Mouse (Mus musculus) spleen, postnatal 4 days (tissue): ENCODE data around the gene Eif3b.
A peak's percentile ranks its signal among the peaks of the same experiment; 100 is the strongest.

ENCODE experiments used
- DNase-seq, 2 experiments: peaks; one replicate each; pipeline ENCODE4 v3.0.0; 2022; ENCODE audit warnings: low spot score in 2 of 2

The Eif3b gene

DNA sequence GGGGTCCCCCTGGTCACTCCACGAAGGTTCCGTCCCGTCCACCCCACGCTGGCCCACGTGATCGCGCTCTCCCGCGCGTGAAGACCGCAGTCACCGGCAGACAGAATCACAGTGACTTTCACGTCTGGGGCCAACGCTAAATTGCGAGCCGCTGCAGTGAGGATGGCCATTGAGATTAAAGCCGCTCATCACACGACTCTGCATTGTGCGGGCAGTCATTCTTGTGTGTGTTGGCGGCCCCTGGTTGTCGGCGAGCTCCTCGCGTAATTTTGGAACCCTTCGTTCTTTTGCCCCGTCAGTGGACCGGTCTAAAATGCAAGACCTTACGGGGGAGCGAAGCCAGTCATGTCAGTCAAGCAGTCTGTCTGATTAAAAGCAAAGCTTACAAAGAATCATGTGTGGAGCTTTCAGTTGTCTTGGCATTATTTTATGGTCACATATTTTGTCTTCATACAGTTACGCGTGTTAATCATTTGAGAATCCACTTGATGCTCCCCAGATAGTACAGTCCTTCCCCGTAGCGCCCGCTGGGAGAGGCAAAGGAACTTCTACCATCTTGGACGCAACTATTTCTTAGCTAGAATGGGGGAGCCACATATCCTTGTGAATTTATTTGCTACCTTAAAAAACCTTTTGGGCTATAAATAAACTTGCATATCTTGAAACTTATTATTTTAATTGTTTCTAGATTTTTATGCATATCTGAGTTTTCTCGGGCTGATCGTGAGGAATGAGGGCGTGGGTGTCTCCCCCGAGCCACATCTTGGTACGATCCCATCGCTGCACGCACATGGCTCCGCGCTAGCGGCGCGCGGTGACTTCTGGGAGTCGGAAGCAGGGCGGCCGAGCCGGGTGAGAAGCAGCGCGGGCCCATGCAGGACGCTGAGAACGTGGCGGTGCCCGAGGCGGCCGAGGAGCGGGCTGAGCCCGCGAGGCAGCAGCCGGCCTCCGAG, at the start of gene Eif3b:
TSS of gene Eif3b (plus strand) at position 840 of the 953 bp plus-strand sequence.
- DNase-seq, result peak; percentile 88 to 94

DNA sequence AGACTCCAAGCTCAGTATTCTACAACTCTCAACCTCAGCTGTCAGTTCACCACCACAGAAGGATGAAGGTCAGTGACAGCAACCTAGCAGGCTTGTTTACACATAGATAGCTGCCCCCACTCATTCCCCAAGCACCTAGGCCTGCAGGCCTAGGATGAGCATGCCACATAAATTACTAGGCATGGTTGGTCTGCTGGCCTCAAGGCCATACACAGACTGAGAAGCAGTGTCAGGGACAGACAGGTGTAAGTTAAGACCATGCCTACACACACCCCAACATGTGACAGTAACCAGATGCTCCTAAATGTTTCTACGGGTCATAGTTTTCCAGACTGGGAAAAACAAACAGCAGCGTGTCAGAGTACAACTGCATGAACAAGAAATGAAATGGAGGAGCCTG, 49.7 kb upstream of the Eif3b start:
- no peak for DNase-seq

DNA sequence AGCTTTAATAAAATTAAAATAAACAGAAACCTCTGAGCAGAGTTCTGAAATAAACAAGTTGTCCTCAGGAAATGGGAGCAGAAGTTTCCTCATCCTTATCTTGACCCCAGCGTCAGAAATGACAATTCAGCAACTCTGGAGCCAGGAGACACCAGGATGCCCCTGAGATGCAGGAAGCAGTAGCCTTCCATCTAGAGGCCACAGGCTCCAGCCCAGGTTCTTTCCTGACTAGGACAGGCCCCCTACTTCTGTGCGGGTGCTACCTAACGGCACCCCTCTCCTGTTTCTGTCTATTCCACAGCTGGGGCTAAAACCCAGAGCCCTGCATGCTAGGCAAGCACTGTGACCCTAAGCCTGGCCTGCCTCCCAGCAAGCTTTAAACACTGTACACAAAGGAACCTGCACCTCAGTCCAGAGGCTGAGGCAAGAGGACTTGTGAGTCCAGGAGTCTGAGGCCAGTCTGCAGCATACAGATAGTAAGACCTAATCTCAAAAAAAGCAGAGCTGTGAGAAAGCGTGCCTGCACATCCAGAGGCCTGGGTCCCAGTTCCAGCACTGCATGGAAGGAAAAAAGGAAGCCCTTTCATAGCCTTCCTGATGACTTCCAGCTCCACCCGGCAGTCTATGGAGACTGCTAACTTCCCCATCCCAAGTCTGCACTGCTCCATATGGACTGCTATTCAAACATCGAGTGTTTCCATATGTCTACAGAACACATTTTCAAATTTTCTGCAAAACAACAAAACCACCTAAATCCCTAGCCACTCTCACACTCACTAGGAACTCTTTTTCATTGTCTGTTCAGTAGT, 48.5 kb upstream of the Eif3b start:
- DNase-seq, result no peak

DNA sequence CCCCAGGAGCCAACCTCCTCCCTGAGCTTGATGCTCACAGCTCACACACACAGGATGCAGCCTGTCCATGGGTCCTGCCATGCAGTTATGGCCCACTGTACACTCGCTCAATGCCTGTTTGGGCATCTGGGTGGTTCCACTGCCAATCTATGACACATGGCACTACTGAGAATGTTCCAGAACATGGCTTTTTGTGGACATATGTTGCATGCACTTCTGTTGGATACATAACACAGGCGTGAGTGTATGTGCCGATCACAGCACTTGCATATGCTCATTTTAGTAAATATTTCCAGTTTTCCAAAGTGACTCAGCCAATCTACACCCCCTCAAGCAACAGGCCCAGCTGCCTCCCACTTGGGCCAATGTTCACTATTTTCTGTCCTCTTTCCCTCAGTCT, 47.5 kb upstream of the Eif3b start:
- DNase-seq, result no peak

DNA sequence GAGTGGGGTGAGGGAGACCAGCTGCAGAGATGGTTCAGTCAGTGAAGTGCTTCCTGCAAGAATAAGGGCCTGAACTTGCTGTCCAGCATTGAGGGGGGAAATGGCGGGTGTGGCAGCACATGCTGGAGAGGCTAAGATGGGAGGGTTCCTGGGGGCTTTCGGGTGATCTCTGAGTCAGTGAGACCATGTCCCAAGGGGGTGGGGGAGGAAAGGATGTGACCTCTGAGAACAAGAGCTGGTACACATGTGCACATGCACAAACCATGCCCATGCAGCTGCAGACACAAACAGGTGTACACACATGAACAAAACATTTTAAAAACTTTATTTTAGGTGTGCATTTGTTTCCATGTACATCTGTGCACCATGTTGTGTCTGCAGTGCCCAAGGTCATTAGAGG, 45.4 kb upstream of the Eif3b start:
- DNase-seq, result no peak

DNA sequence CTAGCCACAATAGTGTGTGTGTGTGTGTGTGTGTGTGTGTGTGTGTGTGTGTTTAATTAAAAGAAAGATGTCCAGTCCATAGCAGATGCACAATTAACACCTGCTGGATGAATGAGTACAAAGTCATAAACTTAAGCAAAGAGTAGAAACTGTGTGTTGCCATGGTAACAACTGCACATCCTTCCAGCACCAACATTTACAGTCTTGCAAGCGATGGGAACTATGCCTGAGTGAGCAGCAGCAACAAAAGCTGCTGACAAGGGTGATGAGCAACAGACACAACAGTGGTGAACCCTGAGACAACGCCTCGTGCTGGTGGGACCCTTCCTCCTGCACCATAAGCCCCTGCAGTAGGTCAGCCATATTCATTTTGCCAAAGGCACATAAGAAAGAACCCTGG, 44.9 kb upstream of the Eif3b start:
- no peak for DNase-seq

DNA sequence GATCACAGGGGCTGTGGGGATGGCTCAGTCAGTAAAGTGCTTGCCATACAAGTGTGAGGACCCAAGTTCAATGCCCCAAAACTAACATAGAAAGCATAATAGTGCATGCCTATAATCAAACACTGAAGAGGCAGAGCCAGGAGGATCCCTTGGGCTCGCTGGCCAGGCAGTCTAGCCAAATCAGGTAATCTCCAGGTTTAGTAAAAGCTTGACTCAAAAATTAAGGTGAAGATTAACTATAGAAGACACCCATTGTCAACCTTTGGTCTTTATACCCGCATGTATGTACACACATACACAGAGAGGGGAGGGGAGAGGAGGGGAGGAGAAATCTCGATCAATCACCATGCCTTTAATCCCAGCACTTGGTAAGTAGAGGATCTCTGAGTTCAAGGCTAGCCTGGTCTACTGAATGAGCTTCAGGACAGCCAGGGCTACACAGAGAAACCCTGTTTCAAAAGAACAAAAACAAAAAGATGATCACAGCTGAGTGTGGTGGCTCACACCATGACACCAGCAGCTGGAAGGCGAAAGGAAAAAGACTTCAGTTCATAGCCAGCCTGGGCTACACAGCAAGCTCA, 43.8 kb upstream of the Eif3b start:
- no peak for DNase-seq

DNA sequence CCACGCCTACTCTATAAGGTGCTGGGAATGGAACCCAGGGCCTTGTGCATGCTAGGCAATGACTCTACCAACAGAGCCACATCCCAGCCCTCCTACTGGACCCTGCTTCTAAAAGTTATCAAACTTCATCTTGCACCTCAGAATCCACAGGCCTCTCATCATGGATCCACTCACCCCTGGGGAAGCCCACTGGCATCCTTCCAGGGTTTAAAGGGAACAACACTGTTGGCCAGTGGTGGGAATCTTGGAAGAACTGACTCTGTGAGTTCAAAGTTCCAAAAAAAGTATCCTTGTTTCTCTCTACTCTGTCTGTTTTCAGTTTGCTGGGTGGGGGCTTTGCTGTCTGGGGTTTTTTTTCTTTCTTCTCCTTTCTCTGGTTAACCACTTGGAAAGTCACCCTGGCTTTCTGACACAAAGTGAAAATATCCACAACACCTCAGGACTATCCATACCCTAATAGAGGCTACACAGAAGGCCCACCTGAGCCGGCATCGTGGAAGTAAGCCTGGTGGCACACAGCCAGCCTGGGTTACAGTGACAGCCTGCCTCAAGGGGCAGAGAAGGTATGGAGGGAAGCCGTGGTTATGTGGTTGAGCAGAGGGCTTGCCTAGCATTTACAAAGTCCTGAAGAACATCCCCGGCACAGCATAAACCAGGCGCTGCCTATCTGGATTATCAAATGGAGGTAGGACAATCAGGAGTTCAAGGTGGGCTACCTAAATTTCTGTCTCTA, 40.8 kb upstream of the Eif3b start:
- DNase-seq, result no peak

DNA sequence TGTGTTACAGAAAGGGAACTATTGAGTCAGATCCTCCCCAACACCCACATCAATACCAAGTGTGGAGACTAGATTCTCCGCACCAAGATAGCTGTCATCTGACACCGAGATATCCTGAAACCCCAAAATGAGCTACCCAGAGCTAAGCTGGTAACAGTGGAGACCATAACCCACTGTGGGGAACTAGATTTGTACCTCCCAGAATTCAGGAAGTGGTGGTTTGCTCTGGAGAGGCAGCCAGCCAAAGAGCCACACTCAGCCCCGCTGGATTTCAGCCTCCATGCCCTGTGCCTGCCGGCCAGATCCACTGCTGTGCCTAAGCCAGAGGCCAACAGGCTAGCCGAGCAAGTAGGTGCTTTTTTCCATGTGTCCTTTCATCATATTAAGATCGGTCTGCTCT, 39.8 kb upstream of the Eif3b start:
- DNase-seq, result no peak

DNA sequence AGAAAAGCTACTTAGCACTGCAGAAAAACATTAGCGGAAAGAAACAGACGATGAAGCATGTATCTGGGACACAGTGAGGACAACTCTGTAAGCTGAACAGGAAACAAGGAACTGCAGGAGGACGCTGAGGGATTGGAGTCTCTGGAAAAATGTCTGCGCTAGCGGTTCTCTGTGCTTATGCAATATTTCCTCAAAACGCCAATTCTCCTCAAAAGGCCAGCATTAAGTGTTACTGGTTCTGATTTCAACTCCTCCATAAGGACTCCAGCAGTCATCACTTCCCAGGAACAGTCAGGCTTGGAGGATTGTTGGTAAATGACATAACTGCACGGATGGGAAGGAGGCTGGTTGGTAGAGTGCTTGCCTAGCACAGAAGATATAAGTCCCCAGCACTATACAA, 38.0 kb upstream of the Eif3b start:
- DNase-seq, result no peak

DNA sequence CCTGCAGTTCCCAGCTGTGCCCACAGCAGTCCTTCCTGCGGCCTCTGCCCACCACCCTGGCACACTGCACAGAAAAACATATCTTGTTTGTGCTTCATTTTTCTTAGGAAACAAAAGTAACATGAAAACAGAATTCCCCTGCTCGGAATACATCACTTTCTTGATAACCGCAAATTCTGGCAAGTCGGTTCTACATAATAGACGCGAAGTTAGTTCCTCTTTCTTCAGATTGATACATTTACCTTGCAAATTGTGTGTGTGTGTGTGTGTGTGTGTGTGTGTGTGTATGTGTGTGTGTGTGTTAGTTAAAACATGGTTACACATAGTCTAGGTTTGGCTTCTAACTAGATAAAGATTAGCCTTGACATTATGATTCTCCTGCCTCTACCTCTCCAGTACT, 36.4 kb upstream of the Eif3b start:
- no peak for DNase-seq

DNA sequence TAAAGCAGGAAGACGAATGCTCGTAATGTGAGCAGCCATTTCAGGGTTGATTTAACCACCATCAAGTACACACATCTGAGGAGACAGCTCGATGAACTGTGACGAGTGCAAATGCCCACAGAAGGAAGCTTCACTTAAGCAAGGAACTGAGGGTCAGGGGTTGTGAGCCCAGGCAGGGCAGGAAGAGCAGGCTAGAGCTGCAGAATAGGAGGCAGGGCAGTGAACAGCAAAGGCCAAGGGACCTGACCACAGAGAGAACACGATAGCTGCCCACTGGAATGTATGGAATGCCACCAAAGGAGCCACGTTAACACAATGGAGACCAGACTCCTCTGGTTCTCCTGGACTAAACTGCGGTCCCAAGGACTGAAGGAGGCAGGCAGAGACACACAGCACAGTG, 35.6 kb upstream of the Eif3b start:
- DNase-seq, result no peak

DNA sequence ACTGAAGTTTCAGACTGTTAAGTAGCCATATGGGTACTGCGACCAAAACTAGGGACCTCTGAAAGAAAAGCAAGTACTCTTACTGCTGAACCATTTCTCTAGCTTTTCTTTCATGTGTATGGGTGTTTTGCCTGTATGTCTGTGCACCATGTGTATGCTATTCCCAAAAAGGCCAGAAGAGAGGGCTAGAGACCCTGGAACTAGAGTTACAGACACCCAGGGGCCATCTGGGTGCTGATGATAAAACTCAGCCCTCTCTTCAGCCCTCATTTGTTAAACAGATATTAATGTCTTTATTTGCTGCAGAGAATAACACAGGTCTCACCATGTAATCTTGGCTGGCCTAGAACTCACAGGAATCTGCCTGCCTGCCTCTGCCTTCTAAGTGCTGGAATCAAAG, 34.7 kb upstream of the Eif3b start:
- DNase-seq, result no peak

DNA sequence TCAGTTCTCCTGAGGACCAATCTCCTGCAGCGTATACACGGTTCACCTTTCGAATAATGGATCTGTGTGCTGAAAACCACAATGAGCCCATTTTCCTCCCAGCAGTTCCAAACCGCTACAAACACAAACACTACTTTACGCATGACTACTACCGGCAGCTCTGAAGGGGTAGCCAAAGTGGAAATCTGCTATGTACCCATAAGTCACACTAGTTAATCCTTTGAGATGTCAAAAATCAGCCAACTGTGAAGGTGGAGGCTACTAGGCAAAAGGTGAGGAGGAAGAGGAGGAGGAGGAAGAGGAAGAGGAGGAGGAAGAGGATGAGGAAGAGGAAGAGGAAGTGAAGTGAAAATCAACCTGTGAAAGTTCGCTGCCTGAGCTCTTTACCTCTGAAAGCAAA, 31.9 kb upstream of the Eif3b start:
- DNase-seq, result no peak

DNA sequence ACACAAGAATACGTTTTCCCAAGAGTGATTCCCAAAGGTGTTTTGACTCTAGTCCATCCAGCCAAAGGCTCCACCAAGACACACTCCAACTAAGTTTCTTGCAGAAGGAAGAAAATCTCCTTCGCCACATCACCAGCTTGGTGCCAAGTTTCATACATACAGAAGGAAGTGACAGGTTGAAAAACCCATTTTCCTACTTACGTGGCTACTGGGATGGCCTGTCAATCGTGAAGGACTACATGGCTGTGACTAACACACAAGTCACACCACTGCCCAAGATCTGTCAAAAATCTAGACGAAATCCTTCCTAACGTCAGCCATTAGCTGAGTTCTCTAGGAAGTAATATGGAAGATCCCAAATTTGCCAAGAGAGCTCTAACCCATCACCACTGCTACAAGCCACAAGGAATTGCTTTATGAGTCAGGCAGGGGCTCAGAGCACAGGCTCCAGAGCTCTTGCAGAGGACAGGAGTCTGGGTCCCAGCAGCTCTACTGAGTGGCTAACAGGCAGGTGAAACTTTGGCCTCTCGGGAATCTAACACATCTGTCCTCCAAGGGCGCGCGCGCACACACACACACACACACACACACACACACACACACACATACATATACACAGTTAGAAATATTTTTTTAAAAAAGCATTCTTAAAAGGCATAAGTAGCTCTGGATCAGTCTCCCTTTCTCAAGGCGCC, 31.2 kb upstream of the Eif3b start:
- DNase-seq, result no peak

DNA sequence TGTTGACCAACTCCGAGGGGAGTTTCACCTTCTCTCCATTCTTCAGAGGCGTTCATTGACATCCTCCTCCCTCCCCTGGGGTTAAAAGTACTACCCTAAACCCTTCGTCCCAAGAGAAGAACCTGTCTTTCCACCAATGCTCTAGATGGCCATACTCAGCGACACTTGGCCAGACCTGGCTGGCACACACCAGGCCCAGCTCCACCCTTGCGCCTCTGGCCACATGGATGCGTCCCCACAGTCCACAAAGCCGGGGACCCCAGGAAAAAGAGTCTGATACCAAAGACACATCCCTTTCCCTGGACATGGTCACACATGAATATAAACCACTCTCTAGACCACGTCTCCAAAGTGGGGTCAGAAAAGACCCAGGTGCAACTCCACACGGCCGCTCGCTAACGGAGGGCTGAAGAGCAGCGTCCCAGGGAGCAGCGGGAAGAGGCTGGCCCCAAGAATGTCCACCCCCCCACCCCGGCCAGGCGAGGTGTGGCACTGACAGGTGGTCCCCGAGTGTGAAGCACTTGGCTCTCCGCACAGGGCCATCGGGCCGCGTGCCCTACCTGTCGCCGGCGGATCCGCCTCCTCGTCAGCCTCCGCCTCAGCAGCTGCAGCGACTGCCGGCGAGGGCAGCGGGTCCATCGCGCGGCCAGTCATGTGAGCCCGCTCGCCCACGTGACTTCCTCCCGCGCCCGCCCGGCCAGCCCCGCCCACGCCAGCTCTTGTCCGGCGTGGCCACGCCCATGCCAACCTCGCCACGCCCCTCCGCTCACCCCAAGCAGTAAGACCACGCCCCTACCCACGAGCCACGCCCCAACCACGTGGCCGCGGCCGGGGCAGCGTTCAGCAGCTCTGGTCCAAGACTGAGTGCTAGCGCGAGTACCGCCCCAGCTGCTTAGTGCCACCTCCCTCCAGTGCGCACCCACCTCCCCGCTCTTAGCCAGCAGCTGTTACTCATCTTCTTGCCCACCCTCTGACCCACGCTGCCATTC, 30.2 kb upstream of the Eif3b start, which contains the start of gene Snx8:
TSS of gene Snx8 (minus strand) at position 675 of the 989 bp plus-strand sequence.
- DNase-seq, result peak; percentile 98 to 99

DNA sequence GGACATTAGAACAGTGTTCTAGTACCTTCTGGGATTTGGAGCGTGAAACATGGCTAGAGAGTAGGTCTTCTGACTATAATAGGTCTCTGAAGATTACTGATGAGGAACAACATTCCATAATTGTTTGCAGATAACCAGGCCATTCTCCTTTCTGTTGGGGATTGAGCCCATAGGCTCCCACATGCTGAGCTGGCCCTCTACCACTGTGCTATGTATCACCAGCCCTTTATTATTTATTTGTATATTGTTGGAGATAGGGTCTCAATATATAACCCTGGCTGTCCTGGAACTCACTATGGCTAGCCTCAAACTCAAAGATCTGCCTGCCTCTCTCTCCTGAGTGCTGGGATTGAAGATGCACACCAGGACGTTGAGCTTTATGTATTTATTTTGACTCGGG, 29.5 kb upstream of the Eif3b start:
- DNase-seq, result no peak

DNA sequence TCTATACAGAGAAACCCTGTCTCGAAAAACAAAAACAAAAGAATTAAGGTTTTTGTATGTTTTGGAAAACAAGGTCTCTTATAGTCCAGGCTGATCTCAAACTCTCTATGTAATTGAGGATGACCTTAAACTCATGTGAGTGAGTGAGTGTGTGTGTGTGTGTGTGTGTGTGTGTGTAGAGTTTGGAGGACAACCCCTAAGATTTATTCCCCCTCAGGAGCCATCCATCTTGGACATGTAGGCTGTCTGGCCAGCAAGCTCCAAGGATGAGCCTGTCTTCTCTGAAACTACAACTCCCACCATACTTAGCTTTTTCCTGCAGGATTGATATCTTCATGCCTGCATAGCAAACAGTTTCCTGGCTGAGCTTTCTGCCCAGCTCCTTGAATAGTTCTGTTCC, 27.7 kb upstream of the Eif3b start:
- DNase-seq, result no peak

DNA sequence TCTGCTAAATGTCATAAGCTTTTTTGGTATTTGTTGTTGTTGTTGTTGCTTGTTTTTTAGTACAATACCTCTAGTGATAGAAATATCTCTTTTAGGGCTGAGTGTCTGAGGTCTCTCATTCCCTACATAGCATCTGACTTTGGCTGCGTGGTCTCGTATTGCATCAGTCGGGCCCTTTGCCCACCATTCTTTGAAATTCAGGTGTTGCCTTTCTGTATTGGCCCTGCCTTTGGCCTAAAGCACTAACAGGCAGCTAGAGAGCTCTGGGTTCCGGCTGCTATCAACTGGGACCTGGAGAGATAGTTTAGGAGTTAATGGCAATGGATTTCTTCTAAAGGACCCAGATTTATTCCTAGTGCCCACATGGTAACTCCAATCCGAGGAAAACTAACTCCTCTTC, 27.1 kb upstream of the Eif3b start:
- DNase-seq, result no peak

DNA sequence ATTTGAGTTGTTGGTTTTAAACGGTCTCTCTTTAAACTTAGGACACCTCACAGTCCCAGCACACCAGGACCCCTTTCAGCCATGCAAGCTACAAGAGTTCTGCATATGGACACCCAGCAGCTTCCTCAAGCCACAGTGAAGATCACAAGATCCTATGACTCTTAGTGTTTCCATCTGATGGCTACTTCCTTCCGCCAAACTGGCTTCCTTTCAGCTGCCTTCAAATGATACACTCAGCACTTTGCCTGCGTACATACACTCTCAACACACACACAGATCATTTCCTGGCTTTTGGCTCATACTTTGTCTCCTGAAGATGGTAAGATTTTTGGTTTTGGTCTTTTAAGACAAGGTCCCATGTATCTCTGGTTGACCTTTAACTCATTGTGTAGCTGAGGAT, 26.4 kb upstream of the Eif3b start:
- DNase-seq, result no peak
